Mouse (Mus musculus) urinary bladder, postnatal 14 days (tissue): Measurements from ENCODE around the gene Cbx1.
"Not testable (repeated sequence)": the region's sequence is repeated elsewhere in the genome, so short reads cannot be mapped to it uniquely, and the experiment has no call there.

Experiments used
- DNase-seq: peaks from one replicate; pipeline ENCODE4 v3.0.0; 2021; ENCODE audit warnings: low spot score

Gene Cbx1

GRCm38 (mm10) chr11:96838341-96838740 lies 49.4 kb downstream of the Cbx1 start:
- DNase-seq, result no peak

DNA sequence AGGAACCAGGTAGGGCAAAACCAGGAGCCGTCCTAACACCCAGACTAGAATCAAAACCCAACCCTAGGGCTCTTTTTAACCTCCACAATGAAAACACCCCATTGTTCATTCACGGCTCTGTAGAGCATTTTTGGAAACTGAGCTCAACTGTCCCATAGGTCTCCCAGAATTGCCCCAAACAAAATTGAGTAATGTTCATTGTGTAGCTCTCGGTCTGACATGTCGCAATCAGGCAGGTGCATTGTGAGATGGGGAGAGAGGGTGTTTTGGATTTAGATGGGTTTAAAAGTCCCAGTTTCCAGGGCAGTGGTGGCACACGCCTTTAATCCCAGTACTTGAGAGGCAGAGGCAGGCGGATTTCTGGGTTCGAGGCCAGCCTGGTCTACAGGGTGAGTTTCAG lies 50.5 kb downstream of the Cbx1 start:
- no peak for DNase-seq

GRCm38 (mm10) chr11:96839877-96840276 lies 51.0 kb downstream of the Cbx1 start:
- no peak for DNase-seq

DNA sequence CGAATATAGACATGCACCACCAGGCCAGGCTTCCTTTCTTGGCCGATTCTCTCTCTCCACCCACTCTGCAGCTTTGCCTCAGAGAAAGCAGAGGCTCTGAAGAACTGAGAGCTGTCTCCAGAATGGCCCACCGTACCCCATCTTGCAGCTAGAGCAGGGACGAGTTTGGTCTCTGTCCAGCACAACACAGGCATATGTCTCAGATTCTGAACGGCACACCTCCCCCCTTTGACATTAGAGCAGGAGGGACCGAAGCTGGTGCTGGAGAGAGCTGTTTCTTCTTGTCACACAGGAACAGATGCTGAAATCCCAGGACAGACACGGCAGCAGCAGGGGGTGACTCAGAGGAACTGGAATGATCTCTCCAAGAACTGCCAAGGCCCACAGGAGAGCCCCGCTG lies 51.4 kb downstream of the Cbx1 start:
- no peak for DNase-seq

- no peak for DNase-seq
Observed at GRCm38 (mm10) chr11:96843627-96844026, 54.7 kb downstream of the Cbx1 start.

- DNase-seq, result no peak
Observed at GRCm38 (mm10) chr11:96847240-96847639, 58.3 kb downstream of the Cbx1 start.

- no peak for DNase-seq
Observed at GRCm38 (mm10) chr11:96848694-96849093, 59.8 kb downstream of the Cbx1 start.

- not testable (repeated sequence) for DNase-seq
Observed at GRCm38 (mm10) chr11:96849145-96849544, 60.2 kb downstream of the Cbx1 start.

GRCm38 (mm10) chr11:96849681-96850467 lies 60.9 kb downstream of the Cbx1 start, which contains the start of gene Copz2:
Gene Copz2 (plus strand): TSS chr11:96849870.
- peak; percentile 56 for DNase-seq

GRCm38 (mm10) chr11:96857446-96857845 lies 68.5 kb downstream of the Cbx1 start:
- DNase-seq, result no peak
